Mouse (Mus musculus): ENCODE results near the gene Olfr735. TPM values are rescaled to one million over a fixed set of nuclear protein-coding genes. Genes with fewer than 3 reads are reported as not detected.

Olfr735 gene
- polyA plus RNA-seq (2017; shearing (Covaris generic)) = not detected

DNA sequence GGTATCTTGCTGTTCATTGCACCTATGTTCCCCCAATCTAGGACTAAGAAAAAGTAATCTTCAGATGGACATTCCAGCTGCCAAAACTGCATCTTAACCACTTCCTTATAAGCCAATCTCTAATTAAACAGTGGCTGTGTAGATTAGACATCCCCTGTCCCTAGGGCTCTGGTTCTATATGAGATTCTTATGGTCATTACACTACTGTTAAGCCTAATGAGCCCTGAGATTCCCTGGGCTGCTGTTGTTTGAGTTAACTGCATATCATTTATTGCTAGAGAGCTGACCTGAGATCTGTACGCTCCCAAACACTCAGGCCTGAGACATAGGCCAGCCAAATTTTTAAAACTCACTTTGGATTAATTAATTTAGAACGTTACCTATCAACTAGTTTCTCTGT lies at the start of gene Olfr735:
Olfr735 (minus strand) TSS at position 77 of the 400 bp plus-strand sequence.

DNA sequence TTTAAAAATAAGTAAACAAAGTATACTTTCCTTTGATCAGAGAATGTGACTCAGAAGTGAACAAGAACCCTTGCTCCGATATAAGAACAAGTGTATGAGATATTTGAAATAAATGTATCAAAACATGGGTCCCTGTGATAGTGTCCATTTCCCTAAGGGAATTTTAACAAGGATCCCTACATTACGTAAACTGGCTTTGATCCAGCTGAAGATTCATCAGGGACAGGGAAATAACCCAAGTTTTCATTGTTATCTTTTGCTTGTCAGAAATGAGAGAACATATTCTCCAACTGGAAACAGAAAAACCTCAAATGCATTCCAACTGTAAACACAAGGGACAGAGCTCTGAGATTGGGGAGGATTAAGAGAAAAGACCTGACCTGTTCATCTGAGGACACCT lies 32.2 kb upstream of the Olfr735 start, which contains the start of gene Olfr736:
Olfr736 (plus strand) TSS at position 301 of the 400 bp plus-strand sequence.

DNA sequence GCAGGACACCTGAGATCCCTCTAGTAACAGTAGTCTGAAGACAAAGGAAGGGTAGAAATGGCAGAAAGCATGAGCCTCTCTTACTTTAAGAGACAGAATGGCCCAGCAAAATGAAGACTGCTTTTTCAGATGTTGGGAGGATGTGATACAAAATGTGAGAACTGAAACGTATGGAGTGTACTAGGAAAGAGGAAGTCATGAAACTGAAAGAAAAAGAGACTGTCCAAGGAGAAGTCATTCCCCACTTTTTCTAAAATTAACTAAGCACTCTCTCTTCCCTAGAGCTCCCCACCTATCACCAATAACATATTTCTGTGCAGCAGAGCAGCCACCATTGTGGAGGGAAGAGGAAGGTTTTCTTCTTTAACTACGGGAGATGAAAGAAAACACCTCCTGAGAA lies 8.9 kb upstream of the Olfr735 start, which contains the start of gene Tlr11:
Tlr11 (plus strand) TSS at position 322 of the 400 bp plus-strand sequence.

GRCm38 (mm10) chr14:50326661-50327060 lies 22.0 kb downstream of the Olfr735 start, which contains the start of gene Olfr734:
Gene Olfr734 (minus strand): TSS chr14:50326761.

DNA sequence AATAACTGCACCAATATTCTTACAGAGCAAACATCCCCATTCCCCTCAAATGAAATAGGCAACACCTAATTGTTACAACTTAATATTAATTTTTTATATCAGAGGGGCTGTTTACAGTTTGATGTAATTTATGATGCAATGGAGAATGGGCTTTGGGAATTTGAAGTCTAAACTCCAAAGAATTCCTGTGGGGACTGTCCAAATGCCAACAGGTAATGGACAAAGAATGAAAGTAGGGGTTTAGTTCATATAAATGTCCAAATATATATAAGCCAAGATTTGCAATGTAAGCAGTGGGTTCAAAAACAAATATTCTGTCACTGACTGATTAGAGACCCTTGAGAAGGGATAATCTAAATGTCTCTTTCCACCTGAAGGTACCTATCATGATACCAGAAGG lies 47.2 kb downstream of the Olfr735 start, which contains the start of gene Olfr733:
Olfr733 (minus strand) TSS at position 101 of the 400 bp plus-strand sequence.

Other genes starting within 250 kb of the Olfr735 start
- gene Olfr727, start 225.7 kb downstream of the Olfr735 start, polyA plus RNA-seq (2017; shearing (Covaris generic)) = not detected
- gene Olfr728, start 206.2 kb downstream of the Olfr735 start, polyA plus RNA-seq (2017; shearing (Covaris generic)) = not detected
- not detected for gene Olfr729, start 196.0 kb downstream of the Olfr735 start, polyA plus RNA-seq (2017; shearing (Covaris generic))
- not detected for gene Olfr730, start 160.7 kb downstream of the Olfr735 start, polyA plus RNA-seq (2017; shearing (Covaris generic))
- not detected for gene Olfr731, start 107.0 kb downstream of the Olfr735 start, polyA plus RNA-seq (2017; shearing (Covaris generic))
- gene Olfr732, start 64.7 kb downstream of the Olfr735 start, polyA plus RNA-seq (2017; shearing (Covaris generic)) = not detected
- not detected for gene Olfr733, start 47.4 kb downstream of the Olfr735 start, polyA plus RNA-seq (2017; shearing (Covaris generic))
- gene Olfr734, start 22.1 kb downstream of the Olfr735 start, polyA plus RNA-seq (2017; shearing (Covaris generic)) = not detected
- not detected for gene Tlr11, start 9.0 kb upstream of the Olfr735 start, polyA plus RNA-seq (2017; shearing (Covaris generic))
- gene Olfr736, start 32.3 kb upstream of the Olfr735 start, polyA plus RNA-seq (2017; shearing (Covaris generic)) = not detected
- gene Olfr738, start 58.7 kb upstream of the Olfr735 start, polyA plus RNA-seq (2017; shearing (Covaris generic)) = not detected
- gene Olfr739, start 69.8 kb upstream of the Olfr735 start, polyA plus RNA-seq (2017; shearing (Covaris generic)) = not detected
- not detected for gene Olfr740, start 96.7 kb upstream of the Olfr735 start, polyA plus RNA-seq (2017; shearing (Covaris generic))
- gene Olfr741, start 123.9 kb upstream of the Olfr735 start, polyA plus RNA-seq (2017; shearing (Covaris generic)) = not detected
- not detected for gene Olfr742, start 154.7 kb upstream of the Olfr735 start, polyA plus RNA-seq (2017; shearing (Covaris generic))
- not detected for gene Olfr743, start 173.0 kb upstream of the Olfr735 start, polyA plus RNA-seq (2017; shearing (Covaris generic))

Measured in inflammation-experienced regulatory T-cells, adult 16 weeks (primary cell).